Mouse (Mus musculus) MEL (cell line): Measurements from ENCODE around the gene Pax6.

Experiments
- CTCF ChIP-seq, 3 experiments: IDR thresholded peaks in 2 of 3; conservative IDR thresholded peaks in 1 of 3; 2 replicates each; pipeline ENCODE4 v1.5.1; 2011 to 2012; ENCODE audit warnings: low read length in 3 of 3, low read depth in 2 of 3, mild to moderate bottlenecking in 2 of 3, improper control_type of control experiment in 1 of 3, inconsistent platforms in 1 of 3, mixed read lengths in 1 of 3, moderate library complexity in 1 of 3; ENCODE audit not compliant: control insufficient read depth in 1 of 3, insufficient read depth in 1 of 3, poor library complexity in 1 of 3, severe bottlenecking in 1 of 3
- EP300 ChIP-seq, 2 experiments: IDR thresholded peaks; 2 replicates each; pipeline ENCODE4 v1.6.1; 2011; ENCODE audit warnings: improper control_type of control experiment in 2 of 2, low read length in 2 of 2, low read depth in 1 of 2, mild to moderate bottlenecking in 1 of 2
- POLR2A ChIP-seq, 2 experiments: IDR thresholded peaks; 2 replicates each; pipeline ENCODE4 v1.6.1; 2011 to 2012; ENCODE audit warnings: low read length in 2 of 2, mild to moderate bottlenecking in 2 of 2, control low read depth in 1 of 2, improper control_type of control experiment in 1 of 2, low read depth in 1 of 2, moderate library complexity in 1 of 2; ENCODE audit not compliant: control insufficient read depth in 1 of 2, insufficient read depth in 1 of 2, poor library complexity in 1 of 2
- ZC3H11A ChIP-seq: IDR thresholded peaks from 2 replicates; pipeline ENCODE4 v1.6.1; 2012; ENCODE audit warnings: low read depth, mild to moderate bottlenecking, inconsistent platforms, low read length, improper control_type of control experiment

DNA sequence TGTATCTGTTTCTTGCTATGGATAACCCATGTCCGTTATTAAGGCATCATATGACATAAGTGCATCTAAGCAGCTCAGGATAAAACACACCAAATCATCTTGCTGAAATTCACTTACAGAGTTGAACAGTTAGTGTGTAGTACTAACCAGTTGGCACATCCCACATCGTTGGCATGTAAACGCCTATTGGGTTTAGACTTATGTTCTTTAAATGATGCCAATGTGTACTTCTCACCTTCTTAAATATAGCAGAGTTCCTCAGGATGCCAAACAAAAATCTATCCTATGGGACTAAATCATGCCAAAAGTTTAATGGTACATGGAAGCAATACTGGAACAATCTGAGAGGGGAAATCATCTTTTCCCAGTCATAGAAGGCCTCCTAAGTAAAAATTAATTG, 62.0 kb downstream of the Pax6 start:
- no peak for TF ChIP-seq CTCF (IDR thresholded peaks at IDR 0.05 in 2 of 3, conservative IDR thresholded peaks at IDR 0.05 in 1 of 3; ENCODE audit: control insufficient read depth in 1 of 3, insufficient read depth in 1 of 3, low read depth in 2 of 3, low read length in 3 of 3, poor library complexity in 1 of 3, severe bottlenecking in 1 of 3)
- no peak for TF ChIP-seq POLR2A (IDR thresholded peaks at IDR 0.05; ENCODE audit: control insufficient read depth in 1 of 2, insufficient read depth in 1 of 2, low read depth in 1 of 2, low read length in 2 of 2, poor library complexity in 1 of 2)
- no peak for TF ChIP-seq ZC3H11A
- no peak for TF ChIP-seq EP300 (IDR thresholded peaks at IDR 0.05; ENCODE audit: low read depth in 1 of 2, low read length in 2 of 2)
